Mouse (Mus musculus) embryonic fibroblast, embryonic 13.5 days (primary cell): Measurements from ENCODE around the gene Clns1a.

Experiments used
- CTCF ChIP-seq: IDR thresholded peaks from 2 replicates; pipeline ENCODE4 v1.5.1; 2011; ENCODE audit warnings: mild to moderate bottlenecking, control low read depth, low read length, moderate library complexity, borderline replicate concordance; ENCODE audit not compliant: insufficient read depth
- POLR2A ChIP-seq: IDR thresholded peaks from 2 replicates; pipeline ENCODE4 v1.6.1; 2011; ENCODE audit warnings: low read depth, mild to moderate bottlenecking, control low read depth, low read length, moderate library complexity

GRCm38 (mm10) chr7:97765963-97766347, 69.5 kb downstream of the Clns1a start:
- TF ChIP-seq CTCF (no peak), POLR2A (no peak)
